Mouse (Mus musculus): ENCODE data around the gene Snx6.
A peak's percentile ranks its signal among the peaks of the same experiment; 100 is the strongest.
"Not testable (repeated sequence)": the region's sequence is repeated elsewhere in the genome, so short reads cannot be mapped to it uniquely, and the experiment has no call there.

The Snx6 gene

DNA sequence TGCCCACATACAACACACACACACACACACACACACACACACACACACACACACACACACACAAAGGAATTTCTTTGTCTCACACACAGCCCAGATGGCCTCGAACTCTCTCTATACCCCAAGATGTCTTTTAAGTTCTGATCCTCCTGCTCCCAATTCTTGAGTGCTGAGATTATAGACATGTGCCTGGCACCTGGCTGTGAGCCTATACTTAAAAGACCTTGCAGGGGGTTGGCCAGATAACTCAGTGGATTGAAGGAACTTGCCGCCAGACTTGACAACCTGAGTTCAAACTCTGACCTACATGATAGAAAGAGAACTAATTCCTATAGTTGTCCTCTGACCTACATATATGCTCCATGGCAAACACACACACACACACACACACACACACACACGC lies 8.0 kb upstream of the Snx6 start:
- DNase-seq (ENCODE audit: low read depth, low spot score): no peak

GRCm38 (mm10) chr12:54796516-54797195 lies 1.2 kb upstream of the Snx6 start:
- DNase-seq (ENCODE audit: low read depth, low spot score): no peak

GRCm38 (mm10) chr12:54794392-54794791 lies 1.1 kb downstream of the Snx6 start:
- peak; percentile 7 for DNase-seq (ENCODE audit: low read depth, low spot score)

DNA sequence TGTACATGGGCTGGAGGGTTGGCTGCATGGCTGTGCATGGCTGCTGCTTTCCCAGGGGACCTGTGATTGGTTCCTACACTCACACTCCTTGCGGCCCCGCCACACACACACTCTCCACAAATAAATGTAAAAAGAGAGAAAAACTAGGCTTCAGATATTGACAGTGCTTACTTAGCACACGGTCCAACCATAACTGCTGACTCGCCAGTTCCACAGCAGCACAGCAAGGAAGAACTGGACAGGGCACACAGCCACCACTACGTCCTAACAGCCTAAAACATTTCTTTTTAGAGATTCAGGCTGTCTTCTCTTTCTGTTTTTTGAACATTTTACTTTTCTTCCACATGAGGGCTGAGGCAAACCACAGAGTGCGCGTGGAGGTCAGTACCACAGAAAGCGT lies 4.0 kb downstream of the Snx6 start:
- DNase-seq (ENCODE audit: low read depth, low spot score): no peak

DNA sequence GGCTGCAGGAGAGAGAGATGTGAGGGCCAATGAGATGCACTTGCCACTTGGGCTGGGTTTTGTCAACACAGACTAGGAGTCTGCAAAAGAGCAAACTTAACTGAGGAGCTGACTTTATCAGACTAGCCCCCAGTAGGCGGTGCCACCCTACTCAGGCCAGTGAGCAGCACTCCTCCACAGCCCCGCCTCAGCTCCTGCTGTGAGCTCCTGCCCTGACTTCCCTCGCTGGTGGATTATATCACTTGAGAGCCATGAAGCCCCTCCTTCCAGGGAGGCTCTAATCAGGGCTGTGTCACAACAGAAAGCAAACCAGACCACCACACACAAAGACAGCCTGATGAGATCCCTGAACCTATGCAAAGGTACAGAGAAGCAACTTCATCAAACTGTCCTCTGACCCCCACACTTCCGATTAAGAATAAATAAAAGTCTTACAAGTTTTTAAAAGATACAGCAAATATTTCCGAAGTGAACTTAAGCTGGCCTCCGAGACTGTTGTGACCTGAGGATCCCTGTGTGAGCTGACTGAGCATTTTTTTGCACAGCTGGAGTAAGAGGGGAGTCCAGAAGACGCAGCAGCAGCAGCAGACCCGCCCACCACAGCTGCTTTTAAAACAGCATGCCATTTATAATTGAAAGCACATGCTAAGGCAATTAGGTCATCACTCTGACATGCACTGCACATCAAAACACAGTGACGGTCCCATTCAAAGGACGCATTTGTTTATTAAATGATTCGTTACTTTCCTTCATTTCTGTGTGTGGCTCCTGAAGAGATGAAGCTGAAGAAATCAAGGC lies 6.0 kb downstream of the Snx6 start:
- no peak for DNase-seq (ENCODE audit: low read depth, low spot score)

DNA sequence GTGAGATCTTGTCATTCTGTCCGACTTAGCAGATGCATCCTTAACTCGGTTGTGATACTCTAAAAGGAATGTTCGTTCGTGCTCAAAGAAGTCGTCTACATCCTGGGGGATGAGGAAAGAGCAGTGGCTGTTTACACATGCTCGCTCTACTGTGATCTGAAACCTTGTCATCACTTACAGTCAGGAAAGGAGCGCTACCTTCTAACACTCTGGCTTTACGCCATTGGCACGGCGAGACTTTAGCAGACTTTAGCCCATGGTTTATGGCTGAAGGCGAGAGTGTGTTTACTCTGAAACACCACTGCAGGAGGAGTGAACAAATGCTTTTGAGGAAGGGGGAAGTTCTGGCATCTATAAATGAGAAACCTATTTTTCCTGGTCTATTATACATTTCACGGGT lies 31.9 kb downstream of the Snx6 start:
- no peak for DNase-seq (ENCODE audit: low read depth, low spot score)

- DNase-seq (ENCODE audit: low read depth, low spot score): no peak
Measured at GRCm38 (mm10) chr12:54760676-54761075, 34.8 kb downstream of the Snx6 start.

DNA sequence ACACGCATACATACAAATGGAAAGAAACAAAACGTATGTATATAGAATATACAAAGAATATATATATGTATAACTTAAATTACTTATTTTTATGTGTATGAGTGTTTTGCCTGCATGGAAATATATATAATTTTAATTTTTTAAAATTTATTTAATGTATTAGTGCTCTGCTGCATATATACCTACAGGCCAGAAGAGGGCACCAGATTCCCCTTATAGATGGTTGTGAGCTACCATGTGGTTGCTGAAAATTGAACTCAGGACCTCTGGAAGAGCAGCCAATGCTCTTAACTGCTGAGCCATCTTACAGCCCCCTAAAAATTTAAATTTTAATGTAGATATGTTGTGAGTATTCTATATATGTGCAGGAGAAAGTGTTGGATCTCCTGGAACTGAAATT lies 36.7 kb downstream of the Snx6 start:
- DNase-seq (ENCODE audit: low read depth, low spot score): peak; percentile 43

GRCm38 (mm10) chr12:54748647-54749046 lies 46.9 kb downstream of the Snx6 start:
- DNase-seq (ENCODE audit: low read depth, low spot score): no peak

- DNase-seq (ENCODE audit: low read depth, low spot score): not testable (repeated sequence)
Measured at GRCm38 (mm10) chr12:54738661-54739243, 56.8 kb downstream of the Snx6 start.

- DNase-seq (ENCODE audit: low read depth, low spot score): not testable (repeated sequence)
Measured at GRCm38 (mm10) chr12:54737891-54738660, 57.4 kb downstream of the Snx6 start.

- DNase-seq (ENCODE audit: low read depth, low spot score): not testable (repeated sequence)
Measured at GRCm38 (mm10) chr12:54734307-54735131, 61.0 kb downstream of the Snx6 start.

DNA sequence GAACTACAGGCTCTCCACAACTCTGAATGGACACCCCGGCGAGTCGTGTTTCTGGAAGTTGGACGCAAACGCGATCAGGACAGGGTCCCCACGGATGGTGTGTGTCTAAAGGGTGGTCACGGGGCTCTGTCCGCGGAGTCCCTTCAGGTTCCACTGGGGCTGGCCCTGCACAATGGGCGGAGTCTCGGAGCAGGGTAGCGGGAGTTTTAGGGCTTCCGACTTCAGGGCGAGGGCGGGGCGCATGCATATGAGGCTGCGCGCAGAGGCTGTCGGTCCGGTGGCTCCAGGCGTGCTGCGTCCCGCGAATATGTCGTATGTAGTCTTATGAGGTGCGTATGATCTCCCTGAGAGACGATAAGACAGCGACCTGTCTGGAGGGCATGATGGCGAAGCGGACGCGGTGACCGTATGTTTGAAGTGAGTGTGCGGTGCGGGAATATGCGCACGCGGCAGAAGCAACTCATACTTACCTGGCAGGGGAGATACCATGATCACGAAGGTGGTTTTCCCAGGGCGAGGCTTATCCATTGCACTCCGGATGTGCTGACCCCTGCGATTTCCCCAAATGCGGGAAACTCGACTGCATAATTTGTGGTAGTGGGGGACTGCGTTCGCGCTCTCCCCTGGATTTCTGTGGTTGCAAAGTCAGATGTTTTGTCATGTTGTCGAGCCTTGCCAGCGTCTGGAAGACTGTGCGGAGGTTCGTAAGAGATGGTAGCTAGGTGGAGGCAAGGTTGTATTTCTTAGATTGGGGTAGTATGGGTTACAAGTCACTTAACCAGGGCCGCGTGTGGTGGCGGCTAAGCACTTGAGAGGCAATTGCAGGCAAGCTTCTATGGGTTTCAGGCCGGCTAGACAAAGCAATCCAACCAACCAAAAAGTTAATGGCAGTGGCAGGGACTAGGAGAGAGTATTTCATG lies 66.1 kb downstream of the Snx6 start:
- DNase-seq (ENCODE audit: low read depth, low spot score): not testable (repeated sequence)

DNA sequence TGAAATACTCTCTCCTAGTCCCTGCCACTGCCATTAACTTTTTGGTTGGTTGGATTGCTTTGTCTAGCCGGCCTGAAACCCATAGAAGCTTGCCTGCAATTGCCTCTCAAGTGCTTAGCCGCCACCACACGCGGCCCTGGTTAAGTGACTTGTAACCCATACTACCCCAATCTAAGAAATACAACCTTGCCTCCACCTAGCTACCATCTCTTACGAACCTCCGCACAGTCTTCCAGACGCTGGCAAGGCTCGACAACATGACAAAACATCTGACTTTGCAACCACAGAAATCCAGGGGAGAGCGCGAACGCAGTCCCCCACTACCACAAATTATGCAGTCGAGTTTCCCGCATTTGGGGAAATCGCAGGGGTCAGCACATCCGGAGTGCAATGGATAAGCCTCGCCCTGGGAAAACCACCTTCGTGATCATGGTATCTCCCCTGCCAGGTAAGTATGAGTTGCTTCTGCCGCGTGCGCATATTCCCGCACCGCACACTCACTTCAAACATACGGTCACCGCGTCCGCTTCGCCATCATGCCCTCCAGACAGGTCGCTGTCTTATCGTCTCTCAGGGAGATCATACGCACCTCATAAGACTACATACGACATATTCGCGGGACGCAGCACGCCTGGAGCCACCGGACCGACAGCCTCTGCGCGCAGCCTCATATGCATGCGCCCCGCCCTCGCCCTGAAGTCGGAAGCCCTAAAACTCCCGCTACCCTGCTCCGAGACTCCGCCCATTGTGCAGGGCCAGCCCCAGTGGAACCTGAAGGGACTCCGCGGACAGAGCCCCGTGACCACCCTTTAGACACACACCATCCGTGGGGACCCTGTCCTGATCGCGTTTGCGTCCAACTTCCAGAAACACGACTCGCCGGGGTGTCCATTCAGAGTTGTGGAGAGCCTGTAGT lies 76.4 kb downstream of the Snx6 start:
- DNase-seq (ENCODE audit: low read depth, low spot score): not testable (repeated sequence)

DNA sequence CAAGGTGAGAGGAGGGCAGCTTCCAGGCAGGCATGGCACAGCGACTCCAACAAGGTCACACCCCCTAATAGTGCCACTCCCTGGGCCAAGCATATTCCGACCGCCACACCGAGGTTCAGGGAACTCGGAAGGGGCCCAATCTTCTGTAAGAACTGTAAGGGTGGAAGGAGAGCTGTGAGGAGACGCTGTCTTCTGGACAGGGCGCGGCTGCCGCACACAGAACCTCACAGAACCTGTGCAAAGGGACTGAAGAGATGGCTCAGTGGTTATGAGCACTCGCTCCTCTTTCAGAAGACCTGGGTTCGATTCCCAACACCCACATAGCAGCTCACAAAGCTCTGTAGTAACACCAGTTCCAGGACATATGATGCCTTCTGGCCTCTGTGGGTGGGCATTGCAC lies 78.0 kb downstream of the Snx6 start:
- DNase-seq (ENCODE audit: low read depth, low spot score): not testable (repeated sequence)

DNA sequence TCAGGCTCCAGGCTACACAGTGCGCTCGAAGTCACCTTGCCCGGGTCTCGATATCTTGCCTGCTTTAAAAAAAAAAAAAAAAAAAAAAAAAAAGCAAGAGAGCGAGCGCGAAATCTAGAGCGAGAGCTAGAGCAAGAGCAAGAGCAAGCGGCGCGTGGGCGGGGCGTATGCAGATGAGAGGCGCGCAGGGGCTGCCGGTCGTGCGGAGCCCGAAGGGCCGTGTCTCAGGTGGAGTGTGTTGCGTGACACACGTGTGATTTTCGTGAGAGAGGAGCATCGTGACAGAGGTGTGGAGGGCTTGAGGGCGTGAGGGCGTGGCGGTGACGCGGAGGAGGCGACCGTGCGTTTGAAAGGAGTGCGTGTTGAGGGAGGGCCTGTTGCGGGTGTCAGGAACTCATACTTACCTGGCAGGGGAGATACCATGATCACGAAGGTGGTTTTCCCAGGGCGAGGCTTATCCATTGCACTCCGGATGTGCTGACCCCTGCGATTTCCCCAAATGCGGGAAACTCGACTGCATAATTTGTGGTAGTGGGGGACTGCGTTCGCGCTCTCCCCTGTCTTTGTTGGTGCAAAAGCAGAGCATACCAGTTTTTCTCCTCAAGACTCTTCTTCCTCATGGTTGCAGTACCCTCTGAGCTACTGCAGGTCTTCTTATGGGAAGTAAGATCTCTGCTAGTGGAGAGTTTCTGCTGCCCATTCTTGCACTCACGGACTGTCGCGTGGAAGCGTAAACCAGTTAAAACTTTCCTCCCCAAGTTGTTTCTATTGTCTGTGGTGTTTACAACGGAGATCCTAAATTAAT lies 81.5 kb downstream of the Snx6 start:
- not testable (repeated sequence) for DNase-seq (ENCODE audit: low read depth, low spot score)

GRCm38 (mm10) chr12:54710494-54710879 lies 85.0 kb downstream of the Snx6 start:
- not testable (repeated sequence) for DNase-seq (ENCODE audit: low read depth, low spot score)
